Mouse (Mus musculus) thymus, adult 2 months (tissue): Measurements from ENCODE around the gene Tle6.

Source experiments
- CTCF ChIP-seq: fragments of 200-500 bp; IDR thresholded peaks from 2 replicates; pipeline ENCODE4 v1.5.1; 2012; ENCODE audit warnings: mild to moderate bottlenecking, control low read depth, low read length, moderate library complexity, borderline replicate concordance; ENCODE audit not compliant: control insufficient read depth, poor library complexity, insufficient read depth; ENCODE audit errors: extremely low read depth
- POLR2A ChIP-seq: fragments of 200-500 bp; IDR thresholded peaks from 2 replicates; pipeline ENCODE4 v1.6.1; 2012; ENCODE audit warnings: mild to moderate bottlenecking, low read length, control low read depth, moderate library complexity; ENCODE audit not compliant: control insufficient read depth, poor library complexity, insufficient read depth; ENCODE audit errors: extremely low read depth

DNA sequence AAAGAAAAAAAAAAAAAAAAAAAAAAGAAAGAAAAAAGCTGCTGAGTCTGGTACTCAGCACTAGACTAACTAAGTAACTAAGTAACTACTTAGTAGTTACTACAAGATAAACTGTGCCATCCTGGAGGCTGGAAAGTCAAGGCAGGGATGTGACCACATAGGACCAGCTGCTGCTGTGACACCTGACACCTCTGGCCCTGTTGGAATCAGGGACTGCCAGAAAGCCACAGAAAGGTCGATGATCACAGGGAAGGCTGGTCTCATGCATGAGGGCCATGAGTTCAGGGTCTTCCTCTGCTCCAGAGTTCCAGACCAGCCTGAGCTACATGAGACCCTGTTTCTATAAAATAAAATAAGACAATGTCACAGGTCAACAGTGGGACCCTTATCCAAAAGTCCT is 43.4 kb downstream of the Tle6 start:
- TF ChIP-seq CTCF (no peak), POLR2A (no peak)
